11 mouse cellular contexts compared by ENCODE assay signal in genomic region chr13:24159190-24159965, GRCm38 (mm10).
DNase-seq lines count a peak whose midpoint lies in the region; ATAC-seq and TF ChIP-seq lines count a peak whose summit lies in the region.
"Had no signal": no experiment of that assay in that cellular context is flagged by ENCODE, and none has a peak within 500 bp of the region (broad histone marks: within the 10 kb centered on the region; RNA-seq: fewer than 3 reads in every experiment).

No protein-coding gene starts in this region.

- H3K4me3 ChIP-seq in lung, embryonic 14.5 days (ENCODE audit: low read depth, low read length), result no peak overlapping the region
- peak overlapping the region; percentile 37 for H3K4me3 ChIP-seq in liver, embryonic 12.5 days
- no peak overlapping the region for H3K4me3 ChIP-seq in stomach, embryonic 16.5 days (replicated peaks; ENCODE audit: low read length)
- H3K4me3 ChIP-seq: embryonic facial prominence, embryonic 12.5 days; hindbrain, embryonic 10.5 days had no signal

- no peak overlapping the region for H3K9ac ChIP-seq in lung, embryonic 14.5 days
- peak overlapping the region; percentile 76 for H3K9ac ChIP-seq in liver, embryonic 12.5 days
- H3K9ac ChIP-seq in stomach, embryonic 16.5 days (ENCODE audit: low read length), result no peak overlapping the region
- H3K9ac ChIP-seq: embryonic facial prominence, embryonic 12.5 days had no signal

- H3K4me1 ChIP-seq in lung, embryonic 14.5 days (ENCODE audit: insufficient read depth), result no peaks in the 10 kb centered on the region
- H3K4me1 ChIP-seq in liver, embryonic 12.5 days, result peaks cover 86% of the 10 kb centered on the region
- H3K4me1 ChIP-seq in stomach, embryonic 16.5 days (ENCODE audit: control insufficient read depth, insufficient read depth, low read length), result no peaks in the 10 kb centered on the region; the same call in 1 of the 2 replicates

- H3K4me2 ChIP-seq in lung, embryonic 14.5 days, result no peak overlapping the region
- peak overlapping the region; percentile 70 for H3K4me2 ChIP-seq in liver, embryonic 12.5 days
- H3K4me2 ChIP-seq in stomach, embryonic 16.5 days (ENCODE audit: low read depth, low read length), result no peak overlapping the region
- H3K4me2 ChIP-seq: embryonic facial prominence, embryonic 12.5 days had no signal

- no peaks in the 10 kb centered on the region; the same call in 1 of the 2 replicates for H3K9me3 ChIP-seq in lung, embryonic 14.5 days (ENCODE audit: low read depth, low read length)
- H3K9me3 ChIP-seq in liver, embryonic 12.5 days (replicated peaks), result no peaks in the 10 kb centered on the region
- no peaks in the 10 kb centered on the region for H3K9me3 ChIP-seq in stomach, embryonic 16.5 days (replicated peaks; ENCODE audit: control insufficient read depth, low read length)
- H3K9me3 ChIP-seq: embryonic facial prominence, embryonic 12.5 days; hindbrain, embryonic 10.5 days had no signal

- no peaks in the 10 kb centered on the region for H3K27me3 ChIP-seq in lung, embryonic 14.5 days (ENCODE audit: insufficient read depth, low read length)
- H3K27me3 ChIP-seq in liver, embryonic 12.5 days (replicated peaks), result no peaks in the 10 kb centered on the region
- H3K27me3 ChIP-seq in stomach, embryonic 16.5 days (ENCODE audit: control insufficient read depth, insufficient read depth, low read length), result no peaks in the 10 kb centered on the region
- H3K27me3 ChIP-seq: embryonic facial prominence, embryonic 12.5 days had no signal

- ATAC-seq in lung, embryonic 14.5 days (ENCODE audit: insufficient read depth), result peak; percentile 49; the same call in 1 of the 2 replicates
- peak; percentile 98 for ATAC-seq in liver, embryonic 12.5 days
- peak; percentile 68 for ATAC-seq in stomach, embryonic 16.5 days (ENCODE audit: insufficient read depth, low FRiP score)
- ATAC-seq in inflammation-experienced regulatory T-cells, adult 6 months, result no peak

- no peaks in the 10 kb centered on the region for H3K36me3 ChIP-seq in lung, embryonic 14.5 days (ENCODE audit: insufficient read depth)
- no peaks in the 10 kb centered on the region for H3K36me3 ChIP-seq in liver, embryonic 12.5 days
- H3K36me3 ChIP-seq in stomach, embryonic 16.5 days (ENCODE audit: control insufficient read depth, insufficient read depth, low read length), result no peaks in the 10 kb centered on the region
- H3K36me3 ChIP-seq: hindbrain, embryonic 10.5 days had no signal

- peak overlapping the region; percentile 15; the same call in 1 of the 2 replicates for H3K27ac ChIP-seq in lung, embryonic 14.5 days (ENCODE audit: low read depth)
- peak overlapping the region; percentile 98 for H3K27ac ChIP-seq in liver, embryonic 12.5 days
- H3K27ac ChIP-seq in stomach, embryonic 16.5 days (ENCODE audit: low read length), result no peak overlapping the region
- H3K27ac ChIP-seq: embryonic facial prominence, embryonic 12.5 days had no signal

- WGBS in lung, embryonic 14.5 days, result 63% methylated on average over 8 of the region's 8 CpGs
- WGBS in liver, embryonic 12.5 days (ENCODE audit: insufficient replicate concordance), result 22% methylated on average over 8 of the region's 8 CpGs
- 70% methylated on average over 8 of the region's 8 CpGs for WGBS in stomach, embryonic 16.5 days

- no peak for DNase-seq in lung, embryonic 14.5 days
- no peak for DNase-seq in lung, postnatal 14 days
- DNase-seq in c-Kit-positive CD71-positive TER-119-negative erythroid progenitor cells, embryonic 14.5 days (ENCODE audit: low read depth), result peak; percentile 78
- DNase-seq in left cerebral cortex, adult 18-20 months (ENCODE audit: low spot score in 2 of 2), result no peak
- DNase-seq: cerebellum, adult 11-12 months; kidney, adult 8-10 months had no signal

- no peak for TF ChIP-seq CTCF in lung, embryonic 14.5 days (IDR thresholded peaks at IDR 0.05; ENCODE audit: low read depth)
